Mouse (Mus musculus): ENCODE measurements at regions not wholly inside any gene's neighbourhood (a gene's known extent, or its start where the extent isn't known, plus 50 kb on each side); places are given as distances from the start of the nearest gene placed in this dataset.

DNA sequence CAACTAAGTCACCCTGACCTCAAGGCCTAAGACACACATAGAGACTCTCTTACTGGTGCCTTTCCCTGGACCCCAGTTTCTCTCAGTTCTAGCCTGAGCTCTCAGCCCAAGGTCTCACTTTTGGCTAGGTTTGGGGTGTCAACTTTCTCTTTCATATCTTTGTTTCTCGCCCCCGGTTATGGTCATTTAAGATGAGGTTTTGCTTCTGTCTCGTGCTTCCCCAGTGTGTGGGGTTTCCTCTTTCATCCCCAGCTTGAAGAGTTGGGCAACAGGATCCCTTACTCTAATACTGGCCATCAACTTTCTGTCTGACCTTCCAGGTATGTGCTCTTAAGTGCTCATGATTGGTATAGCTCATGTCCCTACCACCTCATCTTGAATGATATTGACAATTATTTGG, 67.5 kb downstream of the Lmo4 start:
- TF ChIP-seq POLR2A (IDR thresholded peaks at IDR 0.05; ENCODE audit: low read depth, low read length), result no peak
- TF ChIP-seq CTCF (IDR thresholded peaks at IDR 0.05; ENCODE audit: borderline replicate concordance, insufficient read depth, low read length), result no peak
